Mouse (Mus musculus) heart, postnatal 0 days (tissue): ENCODE results near the gene Klhdc7a. TPM values are rescaled to one million over a fixed set of nuclear protein-coding genes. Genes with fewer than 3 reads are reported as not detected.

Experiments used
- ATAC-seq: fragments of 200-750 bp; cut with Nextera tagmentation; 2 replicates; pipeline ENCODE4 v1.8.0; 2017; ENCODE audit warnings: low read depth, moderate number of reproducible peaks, moderate library complexity; ENCODE audit not compliant: insufficient read depth
- DNase-seq: peaks from one replicate; pipeline ENCODE4 v3.0.0-alpha.2; 2016; ENCODE audit warnings: low spot score
- H3K27ac ChIP-seq: fragments of 300-500 bp; sonication (generic); 2 replicates; pipeline ENCODE4 v1.5.1; 2014; ENCODE audit warnings: low read depth, mild to moderate bottlenecking
- H3K27me3 ChIP-seq: fragments of 300-500 bp; sonication (generic); 2 replicates; pipeline ENCODE4 v1.6.1; 2014; ENCODE audit warnings: low read length, mixed read lengths; ENCODE audit not compliant: control insufficient read depth, insufficient read depth
- H3K36me3 ChIP-seq: fragments of 300-500 bp; sonication (generic); replicated peaks from 2 replicates; pipeline ENCODE4 v1.6.1; 2014; ENCODE audit warnings: low read length, mixed read lengths; ENCODE audit not compliant: control insufficient read depth, insufficient read depth
- H3K4me1 ChIP-seq: fragments of 300-500 bp; sonication (generic); 2 replicates; pipeline ENCODE4 v1.6.1; 2014; ENCODE audit warnings: antibody characterized with exemption; ENCODE audit not compliant: control insufficient read depth, insufficient read depth
- H3K4me2 ChIP-seq: fragments of 300-500 bp; sonication (generic); 2 replicates; pipeline ENCODE4 v1.6.1; 2014; ENCODE audit warnings: low read depth, mild to moderate bottlenecking, low read length, moderate library complexity
- H3K4me3 ChIP-seq: fragments of 300-500 bp; sonication (generic); 2 replicates; pipeline ENCODE4 v1.5.1; 2014; ENCODE audit warnings: low read depth, low read length
- H3K9ac ChIP-seq: fragments of 300-500 bp; sonication (generic); replicated peaks from 2 replicates; pipeline ENCODE4 v1.6.1; 2014; ENCODE audit warnings: low read depth, low read length, mixed read lengths
- H3K9me3 ChIP-seq: fragments of 300-500 bp; sonication (generic); replicated peaks from 2 replicates; pipeline ENCODE4 v1.6.1; 2016; ENCODE audit warnings: low read length; ENCODE audit not compliant: control insufficient read depth
- CTCF ChIP-seq: IDR thresholded peaks from 2 replicates; pipeline ENCODE4 v1.5.1; 2016; ENCODE audit warnings: antibody characterized with exemption, control low read depth, low read depth
- EP300 ChIP-seq: IDR thresholded peaks from 2 replicates; pipeline ENCODE4 v1.6.1; 2016; ENCODE audit warnings: antibody characterized with exemption, low read depth
- WGBS: fragments of 180-500 bp; shearing (Covaris S2); extraction: QIAGEN DNeasy Blood & Tissue Kit; methylation state at CpG from one replicate; pipeline ENCODE4 v1.1.7; 2014; 5-methylcytosine and 5-hydroxymethylcytosine counted together
- polyA plus RNA-seq: library from polyadenylated mRNA; unstranded; fragments of >200 nt; fragmentation: Nextera tagmentation; extraction: Ambion mirVana; gene quantifications from 2 replicates; pipeline ENCODE4 v1.2.1, GENCODE M21; 2015
- total RNA-seq: library from RNA; depleted of rRNA; stranded (reverse); fragments of >200 nt; gene quantifications from 2 replicates; pipeline ENCODE4 v1.2.3, GENCODE M21; 2014; ENCODE audit warnings: low replicate concordance

Gene Klhdc7a
- total and polyA plus RNA-seq, 2 experiments from 2014 or later, result 0.07 to 0.08 TPM

- H3K9ac ChIP-seq, result no peak overlapping the region
- no peaks in the 10 kb centered on the region for H3K27me3 ChIP-seq
- no peak overlapping the region for H3K4me3 ChIP-seq
- DNase-seq (no peak), ATAC-seq (no peak)
- WGBS, result 30% methylated on average over 5 of the region's 5 CpGs
- H3K9me3 ChIP-seq, result no peaks in the 10 kb centered on the region
- no peak overlapping the region for H3K27ac ChIP-seq
- TF ChIP-seq EP300 (no peak), CTCF (no peak)
- no peak overlapping the region for H3K4me2 ChIP-seq
- H3K36me3 ChIP-seq, result no peaks in the 10 kb centered on the region
- no peaks in the 10 kb centered on the region; the same call in 1 of the 2 replicates for H3K4me1 ChIP-seq
Observed at GRCm38 (mm10) chr4:139978716-139979115, 10.9 kb upstream of the Klhdc7a start.

GRCm38 (mm10) chr4:139977308-139977781 lies 9.5 kb upstream of the Klhdc7a start:
- H3K4me3 ChIP-seq, result no peak overlapping the region
- no peaks in the 10 kb centered on the region for H3K36me3 ChIP-seq
- no peak overlapping the region for H3K9ac ChIP-seq
- WGBS, result 31% methylated on average over 5 of the region's 5 CpGs
- DNase-seq, result no peak
- ATAC-seq, result no peak
- no peaks in the 10 kb centered on the region for H3K9me3 ChIP-seq
- H3K27me3 ChIP-seq, result no peaks in the 10 kb centered on the region
- no peaks in the 10 kb centered on the region; the same call in 1 of the 2 replicates for H3K4me1 ChIP-seq
- no peak for TF ChIP-seq CTCF
- H3K27ac ChIP-seq, result no peak overlapping the region
- H3K4me2 ChIP-seq, result no peak overlapping the region

- no peak for TF ChIP-seq CTCF
- TF ChIP-seq EP300, result no peak
- Histone ChIP-seq H3K9me3 (no peaks in the 10 kb centered on the region), H3K4me3 (no peak overlapping the region), H3K4me2 (no peak overlapping the region), H3K27ac (no peak overlapping the region), H3K4me1 (no peaks in the 10 kb centered on the region; the same call in 1 of the 2 replicates), H3K9ac (no peak overlapping the region), H3K27me3 (no peaks in the 10 kb centered on the region), H3K36me3 (no peaks in the 10 kb centered on the region)
- ATAC-seq (no peak), DNase-seq (no peak)
- WGBS, result 40% methylated on average over 7 of the region's 7 CpGs
Observed at GRCm38 (mm10) chr4:139974506-139974905, 6.7 kb upstream of the Klhdc7a start.

GRCm38 (mm10) chr4:139967475-139967891 lies 343 bp downstream of the Klhdc7a start:
- Histone ChIP-seq H3K27ac (peak overlapping the region; percentile 1; the same call in 1 of the 2 replicates), H3K27me3 (no peaks in the 10 kb centered on the region), H3K4me1 (no peaks in the 10 kb centered on the region; the same call in 1 of the 2 replicates), H3K9ac (no peak overlapping the region), H3K36me3 (no peaks in the 10 kb centered on the region), H3K9me3 (no peaks in the 10 kb centered on the region), H3K4me3 (no peak overlapping the region), H3K4me2 (0 out of 2 replicates have a peak overlapping the region, but pooled peaks have one; percentile 6)
- TF ChIP-seq CTCF, result no peak
- TF ChIP-seq EP300, result no peak
- WGBS, result 19% methylated on average over 10 of the region's 10 CpGs
- peak; percentile 18 for DNase-seq
- peak; percentile 76 for ATAC-seq

GRCm38 (mm10) chr4:139966981-139967380 lies 845 bp downstream of the Klhdc7a start:
- no peak overlapping the region for H3K9ac ChIP-seq
- ATAC-seq (no peak), DNase-seq (no peak)
- no peaks in the 10 kb centered on the region for H3K36me3 ChIP-seq
- H3K4me3 ChIP-seq, result no peak overlapping the region
- no peaks in the 10 kb centered on the region for H3K9me3 ChIP-seq
- H3K4me2 ChIP-seq, result no peak overlapping the region
- TF ChIP-seq EP300, result no peak
- TF ChIP-seq CTCF, result no peak
- H3K4me1 ChIP-seq, result no peaks in the 10 kb centered on the region; the same call in 1 of the 2 replicates
- no peak overlapping the region for H3K27ac ChIP-seq
- WGBS, result 34% methylated on average over 3 of the region's 3 CpGs
- no peaks in the 10 kb centered on the region for H3K27me3 ChIP-seq

- no peaks in the 10 kb centered on the region for H3K9me3 ChIP-seq
- DNase-seq, result no peak
- H3K36me3 ChIP-seq, result no peaks in the 10 kb centered on the region
- ATAC-seq, result no peak
- no peaks in the 10 kb centered on the region; the same call in 1 of the 2 replicates for H3K4me1 ChIP-seq
- H3K9ac ChIP-seq, result no peak overlapping the region
- H3K4me3 ChIP-seq, result no peak overlapping the region
- H3K4me2 ChIP-seq, result no peak overlapping the region
- TF ChIP-seq EP300, result no peak
- TF ChIP-seq CTCF, result no peak
- H3K27ac ChIP-seq, result no peak overlapping the region
- no peaks in the 10 kb centered on the region for H3K27me3 ChIP-seq
- WGBS, result 85% methylated on average over 28 of the region's 28 CpGs
Observed at GRCm38 (mm10) chr4:139965596-139966185, 2.1 kb downstream of the Klhdc7a start.
